7 mouse cellular contexts compared by ENCODE assay signal in the genomic region with DNA sequence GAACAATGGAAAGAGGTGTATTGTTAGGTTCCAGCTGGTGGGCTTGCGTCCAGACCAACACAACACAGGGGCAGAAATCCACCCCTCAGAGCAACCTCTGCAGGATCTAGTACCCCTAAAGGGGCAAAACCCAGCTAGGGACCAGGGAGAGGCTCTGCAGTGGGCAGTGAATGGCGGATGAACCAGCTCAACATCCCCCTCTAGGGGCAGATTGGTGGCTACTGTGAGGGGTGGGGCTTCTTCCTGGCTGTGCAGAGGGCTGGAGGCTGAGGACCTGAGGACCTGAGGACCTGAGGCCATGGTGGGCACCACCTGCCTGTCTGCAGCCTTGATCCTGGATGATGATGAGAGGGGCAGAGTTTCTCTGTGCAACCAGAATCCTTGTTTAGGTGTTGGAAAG. TPM values are rescaled to one million over a fixed set of nuclear protein-coding genes. Genes with fewer than 3 reads are reported as not detected.
DNase-seq lines count a peak whose midpoint lies in the region; ATAC-seq lines count a peak whose summit lies in the region.

No protein-coding gene starts in this region.

- no peaks in the 10 kb centered on the region for H3K9me3 ChIP-seq in liver, embryonic 11.5 days (ENCODE audit: control insufficient read depth, low read length)
- H3K9me3 ChIP-seq in embryonic facial prominence, embryonic 11.5 days (replicated peaks; ENCODE audit: control insufficient read depth, low read length) = no peaks in the 10 kb centered on the region

- H3K27ac ChIP-seq in liver, embryonic 11.5 days (ENCODE audit: low read depth, low read length) = no peak overlapping the region
- H3K27ac ChIP-seq in embryonic facial prominence, embryonic 11.5 days (replicated peaks; ENCODE audit: low read depth, low read length) = no peak overlapping the region

- peaks cover 2% of the 10 kb centered on the region; the same call in 1 of the 2 replicates for H3K36me3 ChIP-seq in liver, embryonic 11.5 days (ENCODE audit: control insufficient read depth, insufficient read depth, low read length)
- H3K36me3 ChIP-seq in embryonic facial prominence, embryonic 11.5 days (replicated peaks; ENCODE audit: control insufficient read depth, insufficient read depth, low read depth, low read length) = no peaks in the 10 kb centered on the region
- H3K36me3 ChIP-seq in splenic B cell, adult 2 months (ENCODE audit: control insufficient read depth, insufficient read depth, low read length, poor library complexity, severe bottlenecking) = peaks cover under 1% of the 10 kb centered on the region; the same call in 1 of the 2 replicates

- H3K9ac ChIP-seq in liver, embryonic 11.5 days (ENCODE audit: low read depth, low read length) = no peak overlapping the region
- H3K9ac ChIP-seq in embryonic facial prominence, embryonic 11.5 days (replicated peaks; ENCODE audit: low read length) = no peak overlapping the region

- no peak overlapping the region for H3K4me3 ChIP-seq in liver, embryonic 11.5 days (ENCODE audit: low read depth, low read length)
- no peak overlapping the region for H3K4me3 ChIP-seq in embryonic facial prominence, embryonic 11.5 days (ENCODE audit: low read depth, low read length)

- no peak for ATAC-seq in liver, embryonic 11.5 days (replicated peaks; ENCODE audit: low FRiP score)
- ATAC-seq in embryonic facial prominence, embryonic 11.5 days (replicated peaks; ENCODE audit: insufficient number of reproducible peaks, low FRiP score, low TSS enrichment, low read depth) = no peak

- WGBS in liver, embryonic 11.5 days = 38% methylated on average over 2 of the region's 2 CpGs
- WGBS in embryonic facial prominence, embryonic 11.5 days = 31% methylated on average over 2 of the region's 2 CpGs

- no peaks in the 10 kb centered on the region for H3K4me1 ChIP-seq in liver, embryonic 11.5 days (replicated peaks; ENCODE audit: control insufficient read depth, insufficient read depth, low read length)
- no peaks in the 10 kb centered on the region for H3K4me1 ChIP-seq in embryonic facial prominence, embryonic 11.5 days (ENCODE audit: control insufficient read depth, insufficient read depth, low read length)

- H3K27me3 ChIP-seq in liver, embryonic 11.5 days (replicated peaks; ENCODE audit: control insufficient read depth, insufficient read depth, low read length) = no peaks in the 10 kb centered on the region
- H3K27me3 ChIP-seq in embryonic facial prominence, embryonic 11.5 days (ENCODE audit: control insufficient read depth, insufficient read depth, low read length) = no peaks in the 10 kb centered on the region
- peaks cover 1% of the 10 kb centered on the region; the same call in 1 of the 2 replicates for H3K27me3 ChIP-seq in splenic B cell, adult 2 months (ENCODE audit: control insufficient read depth, insufficient read depth, low read length, poor library complexity, severe bottlenecking)

- DNase-seq in liver = peak; percentile 30
- no peak for DNase-seq in liver, embryonic 11.5 days (ENCODE audit: low spot score)
- peak; percentile 60 for DNase-seq in R1 (ENCODE audit: low read depth, low spot score)
- DNase-seq in embryonic facial prominence, embryonic 11.5 days (ENCODE audit: low spot score) = peak; percentile 42
- DNase-seq in splenic B cell, adult 2 months (ENCODE audit: low read depth, low spot score) = peak; percentile 27
- DNase-seq in right cerebral cortex, postnatal 36 days (ENCODE audit: low spot score in 2 of 2) = no peak
- no peak for DNase-seq in layer of hippocampus, adult 18-20 months (ENCODE audit: low spot score in 2 of 2)

- H3K4me2 ChIP-seq in liver, embryonic 11.5 days = no peak overlapping the region
- H3K4me2 ChIP-seq in embryonic facial prominence, embryonic 11.5 days (ENCODE audit: low read depth, low read length) = no peak overlapping the region

RNA-seq across cellular contexts. Expression of gene Fam53a, which starts 35.8 kb away (rescaled TPM):
- polyA plus RNA-seq in liver, embryonic 11.5 days (2014; fragmentation: Nextera tagmentation; extraction: Ambion mirVana) = 62.5 and 63.6 TPM in 2 replicates
- 63.3 and 64.9 TPM in 2 replicates for polyA plus RNA-seq in embryonic facial prominence, embryonic 11.5 days (2014; fragmentation: Nextera tagmentation; extraction: Ambion mirVana)
- total RNA-seq in layer of hippocampus, adult 18-20 months (2021) = 10 to 100 TPM; 24.7 to 27.3 TPM

RNA-seq across cellular contexts. Expression of gene Gm9903, which starts 36.1 kb away (rescaled TPM):
- 0.22 and 0.27 TPM in 2 replicates for polyA plus RNA-seq in liver, embryonic 11.5 days (2014; fragmentation: Nextera tagmentation; extraction: Ambion mirVana)
- 0.74 and 0.97 TPM in 2 replicates for polyA plus RNA-seq in embryonic facial prominence, embryonic 11.5 days (2014; fragmentation: Nextera tagmentation; extraction: Ambion mirVana)
- under 1 TPM; 0.56 to 0.77 TPM for total RNA-seq in layer of hippocampus, adult 18-20 months (2021)

RNA-seq across cellular contexts. Expression of gene Slbp, which starts 58.8 kb away (rescaled TPM):
- 369 and 394 TPM in 2 replicates for polyA plus RNA-seq in liver, embryonic 11.5 days (2014; fragmentation: Nextera tagmentation; extraction: Ambion mirVana)
- polyA plus RNA-seq in embryonic facial prominence, embryonic 11.5 days (2014; fragmentation: Nextera tagmentation; extraction: Ambion mirVana) = 323 and 360 TPM in 2 replicates
- total RNA-seq in layer of hippocampus, adult 18-20 months (2021) = 10 to 100 TPM; 19.5 to 21.0 TPM

Comparison
In these comparisons a context has a peak if more than half of its experiments do, and no peak if none do; other contexts are left out.
1. DNase-seq: peak in liver (single experiment), R1 (single experiment), embryonic facial prominence, embryonic 11.5 days (single experiment) and splenic B cell, adult 2 months (single experiment); none in liver, embryonic 11.5 days (single experiment), right cerebral cortex, postnatal 36 days (0 of 2) and layer of hippocampus, adult 18-20 months (0 of 2).